Mouse (Mus musculus): ENCODE data around the gene Zscan25. TPM values are rescaled to one million over a fixed set of nuclear protein-coding genes. Genes with fewer than 3 reads are reported as not detected.
"Not testable (repeated sequence)": the region's sequence is repeated elsewhere in the genome, so short reads cannot be mapped to it uniquely, and the experiment has no call there.

Zscan25 gene
- polyA plus RNA-seq (2015; fragmentation: Nextera tagmentation; extraction: Ambion mirVana) = 0.22 and 0.25 TPM in 2 replicates

DNA sequence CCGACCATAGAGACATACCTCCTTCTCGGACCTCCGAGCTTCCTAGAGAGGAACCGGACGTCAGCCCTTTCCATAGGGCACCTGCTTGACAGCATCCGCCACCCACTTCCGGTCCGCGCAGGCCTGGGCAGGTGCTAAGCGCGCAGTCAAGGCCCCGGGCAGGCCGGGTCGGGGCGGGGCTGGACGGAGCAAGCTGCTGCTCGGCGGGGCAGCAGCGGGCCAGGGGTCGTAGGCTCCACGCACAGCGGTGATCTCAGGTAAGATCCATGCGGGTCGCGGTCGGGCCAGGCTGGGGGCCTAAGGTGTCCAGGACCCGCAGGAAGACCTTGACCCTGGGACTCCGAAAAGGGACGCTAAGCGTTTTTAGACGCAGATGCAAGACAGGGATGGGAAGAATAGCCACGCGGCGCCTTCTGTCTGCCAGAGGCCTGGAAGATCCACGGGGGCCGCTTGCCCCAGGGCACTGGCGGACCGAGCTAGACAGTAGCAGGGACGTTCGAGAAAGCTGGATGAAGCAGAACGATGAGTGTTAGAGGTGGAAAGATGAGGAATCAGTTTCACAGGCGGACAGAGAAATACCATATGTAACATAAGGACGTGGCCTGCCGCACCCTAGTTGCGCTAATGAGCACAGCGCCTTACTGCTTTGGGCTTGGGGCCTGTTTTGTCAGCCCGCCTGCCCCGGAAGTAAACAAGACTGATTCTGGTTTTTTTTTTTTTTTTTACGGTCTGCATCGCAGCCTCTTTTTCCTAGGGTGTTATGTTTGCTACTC lies at the start of gene Zscan25:
Gene Zscan25 (plus strand): TSS at position 130 of the 773 bp plus-strand sequence.
- Histone ChIP-seq H3K36me3 (replicated peaks; ENCODE audit: insufficient read depth, low read length) (peaks cover 26% of the 10 kb centered on the region), H3K4me1 (ENCODE audit: insufficient read depth) (peaks cover 8% of the 10 kb centered on the region), H3K4me3 (ENCODE audit: low read depth, low read length) (peak within 1 kb of the TSS; percentile 78), H3K27ac (ENCODE audit: low read depth) (peak within 1 kb of the TSS; percentile 97), H3K4me2 (ENCODE audit: low read depth, low read length) (peak within 1 kb of the TSS; percentile 83), H3K9me3 (ENCODE audit: low read length) (no peaks in the 10 kb centered on the region), H3K27me3 (ENCODE audit: insufficient read depth, low read length) (no peaks in the 10 kb centered on the region), H3K9ac (replicated peaks) (peak within 1 kb of the TSS; percentile 91)
- DNase-seq (peak; percentile 94), ATAC-seq (peak; percentile 100)
- under 1% methylated on average over 50 of the region's 50 CpGs for WGBS (ENCODE audit: insufficient replicate concordance)
- TF ChIP-seq CTCF (IDR thresholded peaks at IDR 0.05; ENCODE audit: low read depth) = no peak
- TF ChIP-seq EP300 (IDR thresholded peaks at IDR 0.05; ENCODE audit: low read depth) = 0 out of 2 replicates have a peak, but pooled peaks have one; percentile 39

DNA sequence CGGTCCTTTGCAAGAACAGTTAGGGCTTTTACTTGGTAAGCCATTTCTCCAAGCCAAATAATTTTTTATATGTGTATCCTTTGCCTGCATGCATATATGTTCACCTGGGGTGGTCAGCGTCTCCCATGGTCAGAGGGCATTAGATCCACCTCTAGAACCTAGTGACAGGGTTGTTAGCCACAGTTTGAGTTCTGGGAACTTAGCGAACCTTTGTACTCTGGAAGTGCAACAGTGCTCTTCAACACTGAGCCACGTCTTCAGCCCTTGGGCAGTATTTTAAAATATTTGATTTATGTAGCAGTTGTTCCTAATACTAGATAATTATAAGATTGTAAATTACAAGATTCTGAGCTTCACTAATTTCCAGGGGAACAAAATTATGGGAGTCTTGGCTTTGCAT lies 49.7 kb upstream of the Zscan25 start:
- peaks cover 8% of the 10 kb centered on the region for H3K4me1 ChIP-seq (ENCODE audit: insufficient read depth)
- TF ChIP-seq EP300 (IDR thresholded peaks at IDR 0.05; ENCODE audit: low read depth) (no peak), CTCF (IDR thresholded peaks at IDR 0.05; ENCODE audit: low read depth) (no peak)
- H3K9me3 ChIP-seq (ENCODE audit: low read length) = no peaks in the 10 kb centered on the region
- no peaks in the 10 kb centered on the region for H3K27me3 ChIP-seq (ENCODE audit: insufficient read depth, low read length)
- DNase-seq (no peak), ATAC-seq (no peak)
- H3K27ac ChIP-seq (ENCODE audit: low read depth) = peak overlapping the region; percentile 99
- H3K4me3 ChIP-seq (ENCODE audit: low read depth, low read length) = 0 out of 2 replicates have a peak overlapping the region, but pooled peaks have one; percentile 99
- peak overlapping the region; percentile 82 for H3K4me2 ChIP-seq (ENCODE audit: low read depth, low read length)
- WGBS (ENCODE audit: insufficient replicate concordance) = 79% methylated on average over 4 of the region's 4 CpGs
- peaks cover 24% of the 10 kb centered on the region for H3K36me3 ChIP-seq (replicated peaks; ENCODE audit: insufficient read depth, low read length)
- H3K9ac ChIP-seq (replicated peaks) = peak overlapping the region; percentile 99; the same call in 1 of the 2 replicates

DNA sequence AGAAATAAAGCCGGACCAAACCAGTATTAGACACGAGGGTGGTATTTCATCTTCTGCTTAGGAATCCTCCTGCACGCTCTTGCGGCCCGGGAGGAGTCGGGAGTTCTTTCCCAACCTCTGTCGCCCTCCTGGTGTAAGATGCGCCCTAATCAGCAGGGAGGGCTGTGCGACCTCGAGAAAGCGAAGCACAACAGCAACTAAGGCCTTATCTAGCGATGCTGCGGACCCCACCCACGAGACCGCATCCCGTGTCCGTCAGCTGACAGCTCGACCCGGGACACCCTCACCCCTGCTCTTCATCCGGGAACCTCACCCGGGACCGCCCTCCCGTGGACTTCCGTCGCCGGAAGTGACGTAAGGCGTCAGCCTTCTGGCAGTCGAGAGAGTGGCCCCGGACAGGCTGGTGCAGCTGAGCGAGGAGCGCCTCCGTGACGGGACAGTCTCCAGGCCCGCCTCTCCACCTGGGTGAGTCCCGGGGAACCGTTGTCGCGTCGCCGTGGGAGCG lies 48.9 kb upstream of the Zscan25 start, which contains the start of gene Zfp655:
Gene Zfp655 (plus strand): TSS at position 349 of the 505 bp plus-strand sequence.
- Histone ChIP-seq H3K4me2 (ENCODE audit: low read depth, low read length) (peak within 1 kb of the TSS; percentile 82), H3K9ac (replicated peaks) (peak within 1 kb of the TSS; percentile 99), H3K4me3 (ENCODE audit: low read depth, low read length) (peak within 1 kb of the TSS; percentile 99), H3K4me1 (ENCODE audit: insufficient read depth) (peaks cover 5% of the 10 kb centered on the region), H3K27me3 (ENCODE audit: insufficient read depth, low read length) (no peaks in the 10 kb centered on the region), H3K9me3 (ENCODE audit: low read length) (no peaks in the 10 kb centered on the region), H3K27ac (ENCODE audit: low read depth) (peak within 1 kb of the TSS; percentile 99), H3K36me3 (replicated peaks; ENCODE audit: insufficient read depth, low read length) (peaks cover 29% of the 10 kb centered on the region)
- peak; percentile 83 for TF ChIP-seq EP300 (IDR thresholded peaks at IDR 0.05; ENCODE audit: low read depth)
- no peak for TF ChIP-seq CTCF (IDR thresholded peaks at IDR 0.05; ENCODE audit: low read depth)
- DNase-seq (peak; percentile 98), ATAC-seq (peak; percentile 97)
- under 1% methylated on average over 42 of the region's 42 CpGs for WGBS (ENCODE audit: insufficient replicate concordance)

DNA sequence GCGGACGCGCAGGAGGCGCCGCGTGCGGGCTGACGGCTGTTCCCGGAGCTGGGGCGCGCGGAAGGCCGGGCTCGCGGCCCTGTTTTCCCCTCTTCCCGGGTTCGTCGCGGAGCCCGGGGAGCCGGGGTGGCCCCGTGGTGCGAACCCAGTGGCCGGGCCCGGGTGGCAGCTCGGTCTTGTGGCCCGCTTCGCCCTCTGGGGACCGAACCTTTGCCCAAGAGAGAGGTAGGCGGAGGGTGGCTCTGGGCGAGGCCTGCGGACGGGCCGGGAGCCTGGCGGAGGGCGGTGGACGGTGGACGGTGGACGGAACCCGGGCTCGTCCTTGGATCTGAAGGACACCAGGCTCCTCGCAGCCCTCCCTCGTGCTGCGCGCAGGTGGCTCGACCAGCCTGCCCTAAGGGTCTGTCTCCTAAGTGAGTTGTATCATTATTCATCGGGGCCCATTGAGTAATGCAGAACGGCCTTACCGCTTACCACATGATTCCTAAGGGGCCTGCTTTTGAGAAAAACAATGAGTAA lies 48.3 kb upstream of the Zscan25 start:
- peak overlapping the region; percentile 99 for H3K27ac ChIP-seq (ENCODE audit: low read depth)
- H3K27me3 ChIP-seq (ENCODE audit: insufficient read depth, low read length) = no peaks in the 10 kb centered on the region
- WGBS (ENCODE audit: insufficient replicate concordance) = under 1% methylated on average over 45 of the region's 49 CpGs
- peak overlapping the region; percentile 99 for H3K4me3 ChIP-seq (ENCODE audit: low read depth, low read length)
- DNase-seq = no peak
- TF ChIP-seq CTCF (IDR thresholded peaks at IDR 0.05; ENCODE audit: low read depth) = no peak
- TF ChIP-seq EP300 (IDR thresholded peaks at IDR 0.05; ENCODE audit: low read depth) = no peak
- H3K9ac ChIP-seq (replicated peaks) = peak overlapping the region; percentile 99
- ATAC-seq = peak; percentile 55
- H3K4me2 ChIP-seq (ENCODE audit: low read depth, low read length) = peak overlapping the region; percentile 82
- peaks cover 33% of the 10 kb centered on the region for H3K36me3 ChIP-seq (replicated peaks; ENCODE audit: insufficient read depth, low read length)
- no peaks in the 10 kb centered on the region for H3K9me3 ChIP-seq (ENCODE audit: low read length)
- peaks cover 5% of the 10 kb centered on the region for H3K4me1 ChIP-seq (ENCODE audit: insufficient read depth)

DNA sequence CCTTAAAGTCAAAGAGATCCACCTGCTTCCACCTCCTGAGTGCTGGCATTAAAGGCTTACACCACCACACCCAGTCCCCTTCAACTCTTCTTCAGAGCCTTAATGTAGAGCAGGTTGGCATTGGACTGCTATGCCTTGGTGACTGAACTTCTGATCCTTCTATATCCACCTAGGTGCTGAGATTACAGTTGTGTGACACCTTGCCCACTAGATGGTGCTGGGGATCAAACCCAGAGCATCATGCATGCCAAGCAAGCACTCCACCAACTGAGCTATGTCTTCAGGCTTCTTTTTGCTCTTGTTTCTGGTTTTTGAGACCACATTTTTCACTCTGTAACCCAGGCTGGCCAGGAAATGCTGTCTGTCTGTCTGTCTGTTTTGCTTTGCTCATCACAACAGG lies 45.7 kb upstream of the Zscan25 start:
- no peaks in the 10 kb centered on the region for H3K27me3 ChIP-seq (ENCODE audit: insufficient read depth, low read length)
- H3K9me3 ChIP-seq (ENCODE audit: low read length) = no peaks in the 10 kb centered on the region
- no peak overlapping the region for H3K4me3 ChIP-seq (ENCODE audit: low read depth, low read length)
- H3K36me3 ChIP-seq (replicated peaks; ENCODE audit: insufficient read depth, low read length) = peaks cover 50% of the 10 kb centered on the region
- ATAC-seq (no peak), DNase-seq (peak; percentile 36)
- H3K4me1 ChIP-seq (ENCODE audit: insufficient read depth) = peaks cover 5% of the 10 kb centered on the region
- peak; percentile 70 for TF ChIP-seq CTCF (IDR thresholded peaks at IDR 0.05; ENCODE audit: low read depth)
- no peak for TF ChIP-seq EP300 (IDR thresholded peaks at IDR 0.05; ENCODE audit: low read depth)
- no peak overlapping the region for H3K27ac ChIP-seq (ENCODE audit: low read depth)
- no peak overlapping the region for H3K4me2 ChIP-seq (ENCODE audit: low read depth, low read length)
- no peak overlapping the region for H3K9ac ChIP-seq (replicated peaks)

DNA sequence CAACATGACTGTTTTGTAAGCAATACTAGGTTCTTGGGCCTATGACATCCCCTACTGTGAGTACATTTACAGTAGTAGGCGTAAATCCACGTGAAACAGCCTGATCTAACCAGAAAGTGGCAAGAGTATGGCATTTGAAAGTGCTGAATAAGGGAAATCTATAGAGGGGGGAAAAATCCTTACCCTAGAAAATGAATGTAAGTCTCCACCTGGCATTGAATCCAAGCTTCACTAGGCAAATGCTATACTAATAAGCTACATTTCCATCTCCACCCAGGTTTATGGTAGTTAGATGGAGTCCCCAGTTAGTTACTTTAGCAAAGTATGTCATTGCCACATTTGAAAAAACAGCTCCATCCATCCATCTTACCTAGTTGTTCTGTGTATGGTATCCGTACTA lies 30.8 kb upstream of the Zscan25 start:
- Histone ChIP-seq H3K4me1 (ENCODE audit: insufficient read depth) (no peaks in the 10 kb centered on the region), H3K36me3 (replicated peaks; ENCODE audit: insufficient read depth, low read length) (peaks cover 38% of the 10 kb centered on the region), H3K9me3 (ENCODE audit: low read length) (no peaks in the 10 kb centered on the region), H3K27ac (ENCODE audit: low read depth) (no peak overlapping the region), H3K4me2 (ENCODE audit: low read depth, low read length) (no peak overlapping the region), H3K9ac (replicated peaks) (no peak overlapping the region), H3K27me3 (ENCODE audit: insufficient read depth, low read length) (no peaks in the 10 kb centered on the region), H3K4me3 (ENCODE audit: low read depth, low read length) (no peak overlapping the region)
- ATAC-seq (no peak), DNase-seq (no peak)
- TF ChIP-seq EP300 (IDR thresholded peaks at IDR 0.05; ENCODE audit: low read depth) (no peak), CTCF (IDR thresholded peaks at IDR 0.05; ENCODE audit: low read depth) (no peak)
- WGBS (ENCODE audit: insufficient replicate concordance) = 84% methylated on average over 3 of the region's 3 CpGs

DNA sequence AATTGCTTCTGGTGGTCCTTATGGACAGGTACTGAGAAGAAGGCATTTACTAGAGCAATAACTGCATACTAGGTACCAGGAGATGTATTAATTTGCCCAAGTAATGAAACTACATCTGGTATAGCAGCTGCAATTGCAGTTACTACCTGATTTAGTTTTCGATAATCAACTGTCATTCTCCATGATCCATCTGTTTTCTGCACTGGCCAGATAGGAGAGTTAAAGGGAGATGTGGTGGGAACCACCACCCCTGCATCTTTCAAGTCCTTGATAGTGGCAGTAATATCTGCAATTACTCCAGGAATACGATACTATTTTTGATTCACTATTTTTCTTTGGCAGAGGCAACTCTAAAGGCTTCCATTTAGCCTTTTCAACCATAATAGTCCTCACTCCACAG lies 6.7 kb upstream of the Zscan25 start:
- not testable (repeated sequence) for H3K4me2 ChIP-seq (ENCODE audit: low read depth, low read length); DNase-seq; H3K4me1 ChIP-seq (ENCODE audit: insufficient read depth); H3K9ac ChIP-seq (replicated peaks); ATAC-seq; H3K27me3 ChIP-seq (ENCODE audit: insufficient read depth, low read length); H3K4me3 ChIP-seq (ENCODE audit: low read depth, low read length); H3K9me3 ChIP-seq (ENCODE audit: low read length); H3K36me3 ChIP-seq (replicated peaks; ENCODE audit: insufficient read depth, low read length); H3K27ac ChIP-seq (ENCODE audit: low read depth)
- 62% methylated on average over 2 of the region's 2 CpGs for WGBS (ENCODE audit: insufficient replicate concordance)

All from liver, postnatal 0 days (tissue).